Mouse (Mus musculus) inflammation-experienced regulatory T-cells, adult 6 months (primary cell): ENCODE data around the gene Raver1. TPM values are rescaled to one million over a fixed set of nuclear protein-coding genes. Genes with fewer than 3 reads are reported as not detected.

Experiments used
- ATAC-seq: one replicate; pipeline ENCODE4 v1.8.0; 2017
- polyA plus RNA-seq, 3 experiments: library from polyadenylated mRNA; unstranded; fragments of 100-300 nt; shearing (Covaris generic); gene quantifications; one replicate each; pipeline ENCODE4 v1.2.1; 2017

Raver1 gene
- 10 to 100 TPM; 16.6 to 23.9 (median 21.3) TPM for polyA plus RNA-seq

- ATAC-seq, result peak; percentile 98
Measured at GRCm38 (mm10) chr9:21091707-21092320, at the start of gene Raver1, which contains the start of gene Gm38431. Raver1 (minus strand) TSS chr9:21092008. Gm38431 (minus strand) TSS chr9:21091997.

GRCm38 (mm10) chr9:21138386-21138785 is 46.6 kb upstream of the Raver1 start:
- no peak for ATAC-seq

- peak; percentile 38 for ATAC-seq
Measured at GRCm38 (mm10) chr9:21137229-21137628, 45.4 kb upstream of the Raver1 start.

- ATAC-seq, result peak; percentile 65
Measured at GRCm38 (mm10) chr9:21136401-21136800, 44.6 kb upstream of the Raver1 start.

GRCm38 (mm10) chr9:21135941-21136381 is 44.2 kb upstream of the Raver1 start:
- ATAC-seq, result peak; percentile 15

- ATAC-seq, result no peak
Measured at GRCm38 (mm10) chr9:21135329-21135890, 43.6 kb upstream of the Raver1 start.

GRCm38 (mm10) chr9:21134595-21135328 is 43.0 kb upstream of the Raver1 start:
- no peak for ATAC-seq

- peak; percentile 25 for ATAC-seq
Measured at GRCm38 (mm10) chr9:21133064-21133707, 41.4 kb upstream of the Raver1 start.

GRCm38 (mm10) chr9:21132102-21132775 is 40.4 kb upstream of the Raver1 start:
- no peak for ATAC-seq

GRCm38 (mm10) chr9:21131059-21131956 is 39.5 kb upstream of the Raver1 start, which contains the start of gene Tyk2:
Tyk2 (minus strand) TSS chr9:21131243.
- peak; percentile 87 for ATAC-seq

GRCm38 (mm10) chr9:21126259-21126627 is 34.4 kb upstream of the Raver1 start:
- ATAC-seq, result no peak

- no peak for ATAC-seq
Measured at GRCm38 (mm10) chr9:21125502-21126258, 33.9 kb upstream of the Raver1 start.

- no peak for ATAC-seq
Measured at GRCm38 (mm10) chr9:21124837-21125236, 33.0 kb upstream of the Raver1 start.

- ATAC-seq, result no peak
Measured at GRCm38 (mm10) chr9:21121483-21121882, 29.7 kb upstream of the Raver1 start.

GRCm38 (mm10) chr9:21117073-21117472 is 25.3 kb upstream of the Raver1 start:
- no peak for ATAC-seq

- no peak for ATAC-seq
Measured at GRCm38 (mm10) chr9:21115105-21115504, 23.3 kb upstream of the Raver1 start.

- no peak for ATAC-seq
Measured at GRCm38 (mm10) chr9:21114190-21114589, 22.4 kb upstream of the Raver1 start.

- no peak for ATAC-seq
Measured at GRCm38 (mm10) chr9:21113751-21114150, 21.9 kb upstream of the Raver1 start.

- no peak for ATAC-seq
Measured at GRCm38 (mm10) chr9:21107607-21108237, 15.9 kb upstream of the Raver1 start.
